Mouse (Mus musculus) liver, embryonic 11.5 days (tissue): ENCODE measurements around the gene Spsb2. TPM values are rescaled to one million over a fixed set of nuclear protein-coding genes. Genes with fewer than 3 reads are reported as not detected.

ENCODE experiments used
- polyA plus RNA-seq: library from polyadenylated mRNA; unstranded; fragments of >200 nt; fragmentation: Nextera tagmentation; extraction: Ambion mirVana; gene quantifications from 2 replicates; pipeline ENCODE4 v1.2.1, GENCODE M21; 2014

The Spsb2 gene
- polyA plus RNA-seq, 1 experiment from 2014 or later = 10.4 TPM

Other genes with a start within 250 kb of the Spsb2 start
- gene C1rb, start 238.4 kb upstream of the Spsb2 start, polyA plus RNA-seq = not detected in 2 replicates
- gene C1s2, start 172.6 kb upstream of the Spsb2 start, polyA plus RNA-seq = not detected in 2 replicates
- gene Lpcat3, start 145.6 kb upstream of the Spsb2 start, polyA plus RNA-seq = 84.2 and 90.0 TPM in 2 replicates
- gene Emg1, start 96.5 kb upstream of the Spsb2 start, polyA plus RNA-seq = 311 and 329 TPM in 2 replicates
- gene Phb2, start 96.3 kb upstream of the Spsb2 start, polyA plus RNA-seq = 640 and 660 TPM in 2 replicates
- 49.5 and 50.3 TPM in 2 replicates for gene Ptpn6, start 69.9 kb upstream of the Spsb2 start, polyA plus RNA-seq
- gene Grcc10, start 67.3 kb upstream of the Spsb2 start, polyA plus RNA-seq = 147 and 167 TPM in 2 replicates
- gene Gm45234, start 52.6 kb upstream of the Spsb2 start, polyA plus RNA-seq = 0.15 TPM in 1 of 2 replicates, not detected in the other
- 4.4 and 5.5 TPM in 2 replicates for gene Atn1, start 52.1 kb upstream of the Spsb2 start, polyA plus RNA-seq
- gene Eno2, start 39.0 kb upstream of the Spsb2 start, polyA plus RNA-seq = 2.1 and 2.6 TPM in 2 replicates
- 0.11 TPM in 1 of 2 replicates, not detected in the other for gene Lrrc23, start 28.9 kb upstream of the Spsb2 start, polyA plus RNA-seq
- 1,267 and 1,294 TPM in 2 replicates for gene Tpi1, start 5.6 kb downstream of the Spsb2 start, polyA plus RNA-seq
- 115 and 118 TPM in 2 replicates for gene Usp5, start 20.8 kb downstream of the Spsb2 start, polyA plus RNA-seq
- gene Cdca3, start 20.9 kb downstream of the Spsb2 start, polyA plus RNA-seq = 223 and 224 TPM in 2 replicates
- gene Gnb3, start 31.6 kb downstream of the Spsb2 start, polyA plus RNA-seq = 0.29 and 0.74 TPM in 2 replicates
- 8.6 and 11.3 TPM in 2 replicates for gene P3h3, start 49.1 kb downstream of the Spsb2 start, polyA plus RNA-seq
- gene Gpr162, start 55.3 kb downstream of the Spsb2 start, polyA plus RNA-seq = 0.17 and 0.32 TPM in 2 replicates
- not detected in 2 replicates for gene Cd4, start 79.6 kb downstream of the Spsb2 start, polyA plus RNA-seq
- 0.35 and 0.64 TPM in 2 replicates for gene Lag3, start 103.0 kb downstream of the Spsb2 start, polyA plus RNA-seq
- 75.1 and 80.6 TPM in 2 replicates for gene Ptms, start 111.4 kb downstream of the Spsb2 start, polyA plus RNA-seq
- gene Mlf2, start 122.7 kb downstream of the Spsb2 start, polyA plus RNA-seq = 257 and 264 TPM in 2 replicates
- 147 and 159 TPM in 2 replicates for gene Cops7a, start 156.9 kb downstream of the Spsb2 start, polyA plus RNA-seq
- 0.30 and 0.40 TPM in 2 replicates for gene Pianp, start 188.0 kb downstream of the Spsb2 start, polyA plus RNA-seq
- gene Zfp384, start 200.5 kb downstream of the Spsb2 start, polyA plus RNA-seq = 7.6 and 7.9 TPM in 2 replicates
- 60.0 and 63.8 TPM in 2 replicates for gene Ing4, start 231.1 kb downstream of the Spsb2 start, polyA plus RNA-seq
- gene Acrbp, start 241.0 kb downstream of the Spsb2 start, polyA plus RNA-seq = 6.0 and 7.4 TPM in 2 replicates